Mouse (Mus musculus): ENCODE measurements around the gene Kank2.
A peak's percentile ranks its signal among the peaks of the same experiment; 100 is the strongest.

Kank2 gene

GRCm38 (mm10) chr9:21798345-21799009 is at the start of gene Kank2:
TSS of gene Kank2 (minus strand) at chr9:21798744.
- peak; percentile 79 for DNase-seq

- no peak for DNase-seq
Observed at GRCm38 (mm10) chr9:21847926-21848325, 49.4 kb upstream of the Kank2 start.

- no peak for DNase-seq
Observed at GRCm38 (mm10) chr9:21847425-21847824, 48.9 kb upstream of the Kank2 start.

GRCm38 (mm10) chr9:21846755-21847341 is 48.3 kb upstream of the Kank2 start:
- no peak for DNase-seq

GRCm38 (mm10) chr9:21845381-21846080 is 47.0 kb upstream of the Kank2 start:
- no peak for DNase-seq

- no peak for DNase-seq
Observed at GRCm38 (mm10) chr9:21843086-21843485, 44.5 kb upstream of the Kank2 start.

- no peak for DNase-seq
Observed at GRCm38 (mm10) chr9:21842391-21842790, 43.8 kb upstream of the Kank2 start.

GRCm38 (mm10) chr9:21841340-21841739 is 42.8 kb upstream of the Kank2 start:
- DNase-seq: no peak

GRCm38 (mm10) chr9:21840115-21840787 is 41.7 kb upstream of the Kank2 start:
- no peak for DNase-seq

GRCm38 (mm10) chr9:21837690-21838089 is 39.1 kb upstream of the Kank2 start:
- DNase-seq: no peak

GRCm38 (mm10) chr9:21835258-21835912 is 36.8 kb upstream of the Kank2 start, which contains the start of gene Angptl8:
TSS of gene Angptl8 (plus strand) at chr9:21835510.
- no peak for DNase-seq

- no peak for DNase-seq
Observed at GRCm38 (mm10) chr9:21831558-21832240, 33.2 kb upstream of the Kank2 start.

GRCm38 (mm10) chr9:21830936-21831335 is 32.4 kb upstream of the Kank2 start:
- DNase-seq: no peak

- no peak for DNase-seq
Observed at GRCm38 (mm10) chr9:21830461-21830850, 31.9 kb upstream of the Kank2 start.

GRCm38 (mm10) chr9:21829834-21830460 is 31.4 kb upstream of the Kank2 start:
- no peak for DNase-seq

GRCm38 (mm10) chr9:21824366-21824765 is 25.8 kb upstream of the Kank2 start:
- DNase-seq: no peak

- no peak for DNase-seq
Observed at GRCm38 (mm10) chr9:21823957-21824356, 25.4 kb upstream of the Kank2 start.

- no peak for DNase-seq
Observed at GRCm38 (mm10) chr9:21822686-21823085, 24.1 kb upstream of the Kank2 start.

- DNase-seq: no peak
Observed at GRCm38 (mm10) chr9:21820183-21820582, 21.6 kb upstream of the Kank2 start.

GRCm38 (mm10) chr9:21819181-21819729 is 20.7 kb upstream of the Kank2 start:
- DNase-seq: peak; percentile 73

GRCm38 (mm10) chr9:21818561-21818960 is 20.0 kb upstream of the Kank2 start:
- DNase-seq: no peak

- DNase-seq: no peak
Observed at GRCm38 (mm10) chr9:21818125-21818524, 19.6 kb upstream of the Kank2 start.
